Mouse (Mus musculus) CH12.LX (cell line): ENCODE measurements around the gene Ace3. TPM values are rescaled to one million over a fixed set of nuclear protein-coding genes. Genes with fewer than 3 reads are reported as not detected.

Experiments used
- DNase-seq: peaks from one replicate; pipeline ENCODE4 v3.0.0-alpha.2; 2013; ENCODE audit errors: extremely low read depth
- H3K27ac ChIP-seq: 2 replicates; pipeline ENCODE4 v1.5.1; 2012; ENCODE audit warnings: low read depth, mild to moderate bottlenecking, control low read depth, moderate library complexity; ENCODE audit not compliant: insufficient read depth
- H3K27me3 ChIP-seq: replicated peaks from 2 replicates; pipeline ENCODE3; 2012; ENCODE audit warnings: inconsistent platforms
- H3K36me3 ChIP-seq, 2 experiments: replicated peaks in 1 of 2; 2 replicates each; pipeline versions ENCODE3 to v1.6.1; 2012; ENCODE audit warnings: inconsistent platforms in 1 of 2, low read length in 1 of 2, mild to moderate bottlenecking in 1 of 2, mixed read lengths in 1 of 2, moderate library complexity in 1 of 2; ENCODE audit not compliant: control insufficient read depth in 1 of 2, insufficient read depth in 1 of 2
- H3K4me1 ChIP-seq, 2 experiments: 2 replicates each; pipeline ENCODE4 v1.6.1; 2012; ENCODE audit warnings: inconsistent platforms in 1 of 2, moderate library complexity in 1 of 2; ENCODE audit not compliant: insufficient read depth in 2 of 2, control insufficient read depth in 1 of 2
- H3K4me2 ChIP-seq: 2 replicates; pipeline ENCODE4 v1.6.1; 2012; ENCODE audit warnings: low read depth, mild to moderate bottlenecking, control low read depth; ENCODE audit not compliant: poor library complexity, insufficient read depth, severe bottlenecking
- H3K4me3 ChIP-seq, 3 experiments: fragments of 150-350 bp in 1 of 3; sonication (generic) in 1 of 3; replicated peaks in 1 of 3; 2 replicates each; pipeline versions ENCODE3 to v1.5.1; 2011 to 2012; ENCODE audit warnings: low read depth in 2 of 3, low read length in 2 of 3, mild to moderate bottlenecking in 2 of 3, moderate library complexity in 2 of 3, control low read depth in 1 of 3, improper control_type of control experiment in 1 of 3, inconsistent platforms in 1 of 3, mixed read lengths in 1 of 3; ENCODE audit not compliant: poor library complexity in 1 of 3
- H3K79me2 ChIP-seq: replicated peaks from 2 replicates; pipeline ENCODE4 v1.6.1; 2012; ENCODE audit warnings: mild to moderate bottlenecking, moderate library complexity; ENCODE audit not compliant: control insufficient read depth, poor library complexity, insufficient read depth, severe bottlenecking; ENCODE audit errors: extremely low read depth
- H3K9ac ChIP-seq: 2 replicates; pipeline ENCODE4 v1.6.1; 2012; ENCODE audit warnings: low read depth, mild to moderate bottlenecking, control low read depth, moderate library complexity; ENCODE audit not compliant: insufficient read depth
- H3K9me3 ChIP-seq: replicated peaks from 2 replicates; pipeline ENCODE3; 2012; ENCODE audit warnings: low read length, inconsistent platforms, mixed read lengths
- BHLHE40 ChIP-seq: IDR thresholded peaks from 2 replicates; pipeline ENCODE4 v1.6.1; 2011; ENCODE audit warnings: mild to moderate bottlenecking, low read depth, low read length, improper control_type of control experiment
- CHD2 ChIP-seq: IDR thresholded peaks from 2 replicates; pipeline ENCODE4 v1.6.1; 2011; ENCODE audit warnings: low read length, improper control_type of control experiment
- CTCF ChIP-seq, 2 experiments: IDR thresholded peaks in 1 of 2; conservative IDR thresholded peaks in 1 of 2; 2 replicates each; pipeline ENCODE4 v1.5.1; 2011 to 2012; ENCODE audit warnings: low read depth in 2 of 2, low read length in 2 of 2, improper control_type of control experiment in 1 of 2, inconsistent platforms in 1 of 2, mild to moderate bottlenecking in 1 of 2, moderate library complexity in 1 of 2
- EP300 ChIP-seq: IDR thresholded peaks from 2 replicates; pipeline ENCODE4 v1.6.1; 2011; ENCODE audit warnings: low read length, improper control_type of control experiment
- ETS1 ChIP-seq: conservative IDR thresholded peaks from 2 replicates; pipeline ENCODE4 v1.6.1; 2012; ENCODE audit warnings: low read depth, mild to moderate bottlenecking, inconsistent platforms, low read length, improper control_type of control experiment, moderate library complexity
- JUN ChIP-seq: IDR thresholded peaks from 2 replicates; pipeline ENCODE4 v1.6.1; 2011; ENCODE audit warnings: low read depth, mild to moderate bottlenecking, low read length, improper control_type of control experiment, moderate library complexity; ENCODE audit not compliant: insufficient read depth
- JUND ChIP-seq: conservative IDR thresholded peaks from 2 replicates; pipeline ENCODE4 v1.6.1; 2011; ENCODE audit warnings: low read depth, low read length, improper control_type of control experiment
- KAT2A ChIP-seq: IDR thresholded peaks from 2 replicates; pipeline ENCODE4 v1.6.1; 2012; ENCODE audit warnings: low read length, improper control_type of control experiment, inconsistent platforms; ENCODE audit not compliant: insufficient replicate concordance
- MAFK ChIP-seq: IDR thresholded peaks from 2 replicates; pipeline ENCODE4 v1.6.1; 2011; ENCODE audit warnings: low read length, improper control_type of control experiment; ENCODE audit not compliant: insufficient replicate concordance
- MAX ChIP-seq: IDR thresholded peaks from 2 replicates; pipeline ENCODE4 v1.6.1; 2011; ENCODE audit warnings: low read length, improper control_type of control experiment
- MAZ ChIP-seq: IDR thresholded peaks from 2 replicates; pipeline ENCODE4 v1.6.1; 2012; ENCODE audit warnings: low read depth, mild to moderate bottlenecking, inconsistent platforms, low read length, improper control_type of control experiment, moderate library complexity
- MEF2A ChIP-seq: IDR thresholded peaks from 2 replicates; pipeline ENCODE4 v1.6.1; 2014; ENCODE audit warnings: low read depth, mild to moderate bottlenecking, inconsistent platforms, low read length, improper control_type of control experiment, borderline replicate concordance
- MXI1 ChIP-seq: IDR thresholded peaks from 2 replicates; pipeline ENCODE4 v1.6.1; 2011; ENCODE audit warnings: mild to moderate bottlenecking, low read depth, low read length, improper control_type of control experiment
- NRF1 ChIP-seq: IDR thresholded peaks from 2 replicates; pipeline ENCODE4 v1.6.1; 2014; ENCODE audit warnings: low read depth, mild to moderate bottlenecking, inconsistent platforms, low read length, improper control_type of control experiment, moderate library complexity
- POLR2AphosphoS2 ChIP-seq: IDR thresholded peaks from 2 replicates; pipeline ENCODE4 v1.6.1; 2011; ENCODE audit warnings: low read depth, low read length, improper control_type of control experiment
- RCOR1 ChIP-seq: conservative IDR thresholded peaks from 2 replicates; pipeline ENCODE4 v1.6.1; 2012; ENCODE audit warnings: low read depth, mild to moderate bottlenecking, inconsistent platforms, low read length, improper control_type of control experiment
- TBP ChIP-seq: conservative IDR thresholded peaks from 2 replicates; pipeline ENCODE4 v1.6.1; 2011; ENCODE audit warnings: low read depth, low read length, improper control_type of control experiment
- UBTF ChIP-seq: IDR thresholded peaks from 2 replicates; pipeline ENCODE4 v1.6.1; 2012; ENCODE audit warnings: low read depth, mild to moderate bottlenecking, inconsistent platforms, low read length, improper control_type of control experiment, moderate library complexity
- USF1 ChIP-seq: IDR thresholded peaks from 2 replicates; pipeline ENCODE4 v1.6.1; 2014; ENCODE audit warnings: low read depth, mild to moderate bottlenecking, inconsistent platforms, low read length, improper control_type of control experiment
- ZC3H11A ChIP-seq: IDR thresholded peaks from 2 replicates; pipeline ENCODE4 v1.6.1; 2012; ENCODE audit warnings: low read depth, mild to moderate bottlenecking, inconsistent platforms, low read length, improper control_type of control experiment
- ZKSCAN1 ChIP-seq: IDR thresholded peaks from 2 replicates; pipeline ENCODE4 v1.6.1; 2012; ENCODE audit warnings: low read depth, inconsistent platforms, low read length, improper control_type of control experiment, borderline replicate concordance
- dilution Hi-C: fragments of 300-500 bp; cut with MboI; formaldehyde crosslinking; loops from 2 replicates; pipeline ENCODE4 v1.14.3; 2020; ENCODE audit warnings: low sequenced_read_pairs; ENCODE audit not compliant: extremely low pct_unique_long_range_greater_than_20kb, extremely low pct_ligation_motif_present
- in situ Hi-C: fragments of 300-500 bp; cut with MboI; formaldehyde crosslinking; loops from 3 replicates; pipeline ENCODE4 v1.14.3; 2019; ENCODE audit warnings: low sequenced_read_pairs, low pct_ligation_motif_present, low pct_unique_long_range_greater_than_20kb, mixed read lengths
- polyA plus RNA-seq: library from polyadenylated mRNA; unstranded; fragments of >175 nt; gene quantifications from 2 replicates; pipeline ENCODE4 v1.2.1, GENCODE M21; 2012; ENCODE audit warnings: low read depth; ENCODE audit not compliant: insufficient read length
- total RNA-seq, 2 experiments: library from RNA; depleted of rRNA; stranded (reverse); fragments of 300-350 nt in 1 of 2; fragments of >200 nt in 1 of 2; gene quantifications; 2 replicates each; pipeline ENCODE4 v1.2.3; 2012 to 2014

Gene Ace3
- total and polyA plus RNA-seq, 3 experiments: not detected

DNA sequence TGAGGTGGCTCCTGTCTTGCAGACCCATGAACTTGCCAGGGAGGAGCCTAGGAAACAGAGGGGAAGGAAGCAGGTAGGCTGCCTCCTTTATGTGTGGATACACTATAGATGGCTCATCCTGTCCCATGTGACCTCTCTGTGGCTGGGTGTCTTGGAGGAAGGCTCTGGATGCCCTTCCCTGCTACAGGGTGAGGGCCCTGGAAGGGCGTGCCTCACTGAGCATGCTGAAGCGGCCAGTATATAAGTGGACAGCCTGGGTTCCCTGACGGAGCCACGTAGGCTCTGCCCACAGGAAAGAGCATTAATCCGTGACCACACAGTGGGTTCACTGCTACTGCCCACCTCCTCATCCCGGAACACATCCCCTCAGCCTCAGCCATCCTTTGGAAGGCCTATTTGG lies 5.0 kb upstream of the Ace3 start:
- no peak for DNase-seq
- Histone ChIP-seq H3K9ac (no peak overlapping the region), H3K4me3 (no peak overlapping the region), H3K36me3 (no peaks in the 10 kb centered on the region), H3K27ac (no peak overlapping the region), H3K27me3 (peaks cover 84% of the 10 kb centered on the region), H3K4me1 (no peaks in the 10 kb centered on the region), H3K4me2 (no peak overlapping the region), H3K79me2 (no peaks in the 10 kb centered on the region), H3K9me3 (peaks cover 7% of the 10 kb centered on the region)
- dilution Hi-C loops: no loop called here
- no peak for TF ChIP-seq MAX
- TF ChIP-seq USF1: no peak
- TF ChIP-seq EP300: no peak
- TF ChIP-seq CHD2: no peak
- no peak for TF ChIP-seq MAZ
- TF ChIP-seq KAT2A: no peak
- no peak for TF ChIP-seq JUN
- TF ChIP-seq NRF1: no peak
- TF ChIP-seq RCOR1: no peak
- no peak for TF ChIP-seq CTCF (conservative IDR thresholded peaks at IDR 0.05 in 1 of 2, IDR thresholded peaks at IDR 0.05 in 1 of 2; ENCODE audit: low read depth in 2 of 2, low read length in 2 of 2)
- no peak for TF ChIP-seq TBP
- in situ Hi-C loops: no loop called here

DNA sequence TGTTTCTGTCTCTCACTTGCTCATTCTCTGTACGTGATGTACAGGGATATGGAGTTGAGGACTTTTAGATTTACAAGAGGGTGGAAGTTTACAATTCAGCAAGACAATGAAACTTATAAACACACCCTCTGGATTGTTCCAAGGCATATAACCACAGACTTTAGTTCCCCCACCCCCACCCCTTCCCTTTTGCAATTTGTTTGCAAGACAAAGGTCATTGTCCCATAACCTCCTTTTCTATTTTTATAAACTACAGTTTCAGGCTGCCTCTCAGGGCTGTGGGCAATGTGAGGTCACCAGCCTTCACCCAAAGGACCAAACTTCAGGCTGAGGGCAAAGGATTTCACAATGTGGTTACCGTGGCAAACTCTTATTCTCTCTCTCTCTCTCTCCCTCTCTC lies 4.2 kb upstream of the Ace3 start:
- in situ Hi-C loops: loop anchor here (10.0 kb wide), 1 partner anchor 55 kb away; no protein-coding TSS in a partner anchor
- peaks cover 84% of the 10 kb centered on the region for H3K27me3 ChIP-seq
- peaks cover 10% of the 10 kb centered on the region for H3K9me3 ChIP-seq
- TF ChIP-seq EP300 (no peak), MAX (no peak), BHLHE40 (no peak), UBTF (no peak), POLR2AphosphoS2 (no peak), MXI1 (no peak), KAT2A (no peak), MAFK (no peak), JUND (no peak), ZC3H11A (no peak), ETS1 (no peak), MAZ (no peak), MEF2A (no peak), ZKSCAN1 (no peak)
- no peak overlapping the region for H3K27ac ChIP-seq
- H3K79me2 ChIP-seq: no peaks in the 10 kb centered on the region
- no peak overlapping the region for H3K4me2 ChIP-seq
- H3K4me3 ChIP-seq: no peak overlapping the region
- H3K4me1 ChIP-seq: no peaks in the 10 kb centered on the region
- H3K36me3 ChIP-seq: no peaks in the 10 kb centered on the region
- dilution Hi-C loops: no loop called here
- H3K9ac ChIP-seq: no peak overlapping the region
- no peak for DNase-seq
